Mouse (Mus musculus): ENCODE measurements around the gene Ksr1.

Ksr1 gene

GRCm38 (mm10) chr11:79145283-79146265 is 633 bp downstream of the Ksr1 start:
- peak; percentile 21 for DNase-seq (ENCODE audit: extremely low spot score)

- no peak for DNase-seq (ENCODE audit: extremely low spot score)
These were observed 1.5 kb downstream of the Ksr1 start for GRCm38 (mm10) chr11:79144741-79145140.

- no peak for DNase-seq (ENCODE audit: extremely low spot score)
These were observed 2.1 kb downstream of the Ksr1 start for GRCm38 (mm10) chr11:79144043-79144591.

GRCm38 (mm10) chr11:79143322-79143721 is 2.9 kb downstream of the Ksr1 start:
- no peak for DNase-seq (ENCODE audit: extremely low spot score)

- no peak for DNase-seq (ENCODE audit: extremely low spot score)
These were observed 3.8 kb downstream of the Ksr1 start for GRCm38 (mm10) chr11:79142381-79142780.

GRCm38 (mm10) chr11:79141235-79142109 is 4.7 kb downstream of the Ksr1 start:
- no peak for DNase-seq (ENCODE audit: extremely low spot score)

- DNase-seq (ENCODE audit: extremely low spot score): no peak
These were observed 5.7 kb downstream of the Ksr1 start for GRCm38 (mm10) chr11:79140511-79140888.

GRCm38 (mm10) chr11:79139878-79140510 is 6.2 kb downstream of the Ksr1 start:
- no peak for DNase-seq (ENCODE audit: extremely low spot score)

GRCm38 (mm10) chr11:79138621-79139020 is 7.6 kb downstream of the Ksr1 start:
- no peak for DNase-seq (ENCODE audit: extremely low spot score)

GRCm38 (mm10) chr11:79137245-79137644 is 9.0 kb downstream of the Ksr1 start:
- no peak for DNase-seq (ENCODE audit: extremely low spot score)

GRCm38 (mm10) chr11:79135685-79136360 is 10.4 kb downstream of the Ksr1 start:
- DNase-seq (ENCODE audit: extremely low spot score): no peak

- no peak for DNase-seq (ENCODE audit: extremely low spot score)
These were observed 11.1 kb downstream of the Ksr1 start for GRCm38 (mm10) chr11:79135105-79135503.

- no peak for DNase-seq (ENCODE audit: extremely low spot score)
These were observed 11.6 kb downstream of the Ksr1 start for GRCm38 (mm10) chr11:79134416-79135104.

- DNase-seq (ENCODE audit: extremely low spot score): no peak
These were observed 12.2 kb downstream of the Ksr1 start for GRCm38 (mm10) chr11:79133961-79134360.

- DNase-seq (ENCODE audit: extremely low spot score): no peak
These were observed 13.2 kb downstream of the Ksr1 start for GRCm38 (mm10) chr11:79133051-79133450.

GRCm38 (mm10) chr11:79131949-79132411 is 14.2 kb downstream of the Ksr1 start:
- DNase-seq (ENCODE audit: extremely low spot score): no peak

- DNase-seq (ENCODE audit: extremely low spot score): no peak
These were observed 16.5 kb downstream of the Ksr1 start for GRCm38 (mm10) chr11:79129388-79130356.

- DNase-seq (ENCODE audit: extremely low spot score): no peak
These were observed 18.0 kb downstream of the Ksr1 start for GRCm38 (mm10) chr11:79128233-79128632.

- DNase-seq (ENCODE audit: extremely low spot score): no peak
These were observed 19.2 kb downstream of the Ksr1 start for GRCm38 (mm10) chr11:79126963-79127362.
